Mouse (Mus musculus) megakaryocyte, embryonic 14.5 days (primary cell): ENCODE data around the gene Zfp788.

ENCODE experiments used
- FLI1 ChIP-seq: IDR thresholded peaks from 2 replicates; pipeline ENCODE4 v1.6.1; 2012; ENCODE audit warnings: low read length, inconsistent platforms, mixed read lengths
- GATA1 ChIP-seq: IDR thresholded peaks from 3 replicates; pipeline ENCODE4 v1.6.1; 2012; ENCODE audit warnings: mixed read lengths, low read length, inconsistent platforms, borderline replicate concordance

DNA sequence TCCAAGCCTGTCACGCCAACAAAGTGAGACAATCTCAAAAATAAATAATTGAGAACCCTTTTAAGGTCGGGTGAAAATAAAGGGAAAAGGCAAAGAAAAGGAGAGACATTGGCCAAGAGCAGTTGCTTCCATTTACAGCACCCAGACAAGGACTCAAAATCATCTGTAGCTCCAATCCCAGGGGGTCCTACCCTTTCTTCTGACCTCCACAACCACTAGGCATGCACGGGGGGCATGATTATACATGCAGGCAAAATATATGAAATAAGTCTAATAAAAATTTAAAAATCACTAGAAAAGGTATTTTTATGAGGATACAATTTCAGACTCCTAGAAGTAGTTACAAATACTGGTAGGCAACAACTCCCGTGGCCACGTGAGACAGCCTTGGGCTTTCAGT, 34.4 kb upstream of the Zfp788 start:
- TF ChIP-seq FLI1 (no peak), GATA1 (no peak)
